29 mouse cellular contexts compared by ENCODE assay signal in genomic region chr7:19234652-19235051, GRCm38 (mm10). TPM values are rescaled to one million over a fixed set of nuclear protein-coding genes. Genes with fewer than 3 reads are reported as not detected.
DNase-seq lines count a peak whose midpoint lies in the region; ATAC-seq and TF ChIP-seq lines count a peak whose summit lies in the region.
"Had no signal": no experiment of that assay in that cellular context is flagged by ENCODE, and none has a peak within 500 bp of the region (broad histone marks: within the 10 kb centered on the region; RNA-seq: fewer than 3 reads in every experiment).

No protein-coding gene starts in this region.

- TF ChIP-seq CTCF in heart, postnatal 0 days (IDR thresholded peaks at IDR 0.05; ENCODE audit: low read depth), result no peak
- TF ChIP-seq CTCF in C2C12 (IDR thresholded peaks at IDR 0.05; ENCODE audit: control insufficient read depth, insufficient read depth, insufficient read length) (no peak), MEL (IDR thresholded peaks at IDR 0.05 in 2 of 3, conservative IDR thresholded peaks at IDR 0.05 in 1 of 3; ENCODE audit: control insufficient read depth in 1 of 3, insufficient read depth in 1 of 3, low read depth in 2 of 3, low read length in 3 of 3, poor library complexity in 1 of 3, severe bottlenecking in 1 of 3) (no peak)

- no peak overlapping the region for H3K9ac ChIP-seq in heart, postnatal 0 days (replicated peaks; ENCODE audit: low read depth, low read length)
- H3K9ac ChIP-seq in MEL (ENCODE audit: control insufficient read depth, low read depth, low read length, poor library complexity, severe bottlenecking), result no peak overlapping the region
- no peak overlapping the region for H3K9ac ChIP-seq in liver, embryonic 15.5 days
- H3K9ac ChIP-seq: limb, embryonic 13.5 days; neural tube, embryonic 12.5 days had no signal

- H3K79me3 ChIP-seq in C2C12 (ENCODE audit: low read depth), result peaks cover 45% of the 10 kb centered on the region

- H3ac ChIP-seq in C2C12 (ENCODE audit: control insufficient read depth, insufficient read length, low read depth), result no peak overlapping the region

- no peak overlapping the region for H3K4me3 ChIP-seq in heart, postnatal 0 days (ENCODE audit: low read depth, low read length)
- H3K4me3 ChIP-seq in heart, embryonic 10.5 days, result no peak overlapping the region
- H3K4me3 ChIP-seq in C2C12 (ENCODE audit: insufficient read depth, poor library complexity, severe bottlenecking) (no peak overlapping the region), MEL (ENCODE audit: control insufficient read depth in 1 of 2, insufficient read depth in 1 of 2, low read depth in 2 of 2, low read length in 2 of 2) (no peak overlapping the region)
- H3K4me3 ChIP-seq in liver, embryonic 15.5 days (replicated peaks), result no peak overlapping the region
- H3K4me3 ChIP-seq: forebrain, embryonic 10.5 days; limb, embryonic 13.5 days; neural tube, embryonic 12.5 days had no signal

- no peak for TF ChIP-seq RAD21 in MEL (IDR thresholded peaks at IDR 0.05; ENCODE audit: low read depth, low read length)

- DNase-seq in heart, postnatal 0 days (ENCODE audit: low spot score), result no peak
- no peak for DNase-seq in heart, embryonic 10.5 days (ENCODE audit: low spot score)
- no peak for DNase-seq in MEL (ENCODE audit: low read depth, low spot score)
- no peak for DNase-seq in urinary bladder, postnatal 4 days (ENCODE audit: low spot score in 2 of 2)
- DNase-seq in cerebellum, adult 9-11 months, result no peak
- DNase-seq: adrenal gland, postnatal 25 days; cerebellum, adult 11 months; cerebellum, postnatal 10 days; gastrocnemius, postnatal 25 days; kidney, adult 18-20 months; kidney, postnatal 4 days; lung, adult 2 months; lung, postnatal 14 days; midbrain, embryonic 14.5 days; right cerebral cortex, postnatal 25 days; thymus, postnatal 14 days had no signal

- H3K27me3 ChIP-seq in heart, postnatal 0 days (ENCODE audit: control insufficient read depth, insufficient read depth, low read length), result no peaks in the 10 kb centered on the region
- no peaks in the 10 kb centered on the region for H3K27me3 ChIP-seq in heart, embryonic 10.5 days (ENCODE audit: insufficient read depth, poor library complexity, severe bottlenecking)
- H3K27me3 ChIP-seq in C2C12 (ENCODE audit: control insufficient read depth, insufficient read depth, insufficient read length), result no peaks in the 10 kb centered on the region
- no peaks in the 10 kb centered on the region for H3K27me3 ChIP-seq in MEL (ENCODE audit: control insufficient read depth in 1 of 2, insufficient read depth in 2 of 2, low read length in 2 of 2)
- no peaks in the 10 kb centered on the region for H3K27me3 ChIP-seq in liver, embryonic 15.5 days
- H3K27me3 ChIP-seq: limb, embryonic 13.5 days; neural tube, embryonic 12.5 days had no signal

- H3K36me3 ChIP-seq in heart, postnatal 0 days (replicated peaks; ENCODE audit: control insufficient read depth, insufficient read depth, low read length), result no peaks in the 10 kb centered on the region
- peaks cover 30% of the 10 kb centered on the region for H3K36me3 ChIP-seq in heart, embryonic 10.5 days
- no peaks in the 10 kb centered on the region for H3K36me3 ChIP-seq in C2C12 (ENCODE audit: control insufficient read depth, insufficient read depth)
- peaks cover 0 to 5% of the 10 kb centered on the region in 2 experiments; a peak in 3 of 4 replicates for H3K36me3 ChIP-seq in MEL (ENCODE audit: control insufficient read depth in 1 of 2, insufficient read depth in 2 of 2, low read length in 2 of 2)
- peaks cover 15% of the 10 kb centered on the region for H3K36me3 ChIP-seq in liver, embryonic 15.5 days (replicated peaks)

- H3K4me2 ChIP-seq in heart, postnatal 0 days (ENCODE audit: low read depth, low read length), result no peak overlapping the region
- no peak overlapping the region for H3K4me2 ChIP-seq in liver, embryonic 15.5 days
- H3K4me2 ChIP-seq: limb, embryonic 13.5 days; neural tube, embryonic 12.5 days had no signal

- H3K79me2 ChIP-seq in C2C12 (ENCODE audit: control insufficient read depth, insufficient read depth), result peaks cover 86% of the 10 kb centered on the region
- peaks cover 43% of the 10 kb centered on the region for H3K79me2 ChIP-seq in MEL (ENCODE audit: control insufficient read depth, insufficient read depth, low read length, poor library complexity)

- 70% methylated on average over 5 of the region's 5 CpGs for WGBS in heart, postnatal 0 days
- WGBS in heart, embryonic 10.5 days, result 81% methylated on average over 5 of the region's 5 CpGs
- WGBS in liver, embryonic 15.5 days (ENCODE audit: insufficient replicate concordance), result 59% methylated on average over 5 of the region's 5 CpGs

- no peak for TF ChIP-seq POLR2A in MEL (IDR thresholded peaks at IDR 0.05; ENCODE audit: control insufficient read depth in 1 of 2, insufficient read depth in 1 of 2, low read depth in 1 of 2, low read length in 2 of 2, poor library complexity in 1 of 2)

- peaks cover 38% of the 10 kb centered on the region for H3K4me1 ChIP-seq in heart, postnatal 0 days (ENCODE audit: control insufficient read depth, insufficient read depth)
- H3K4me1 ChIP-seq in heart, embryonic 10.5 days, result peaks cover 49% of the 10 kb centered on the region
- H3K4me1 ChIP-seq in MEL (ENCODE audit: control insufficient read depth in 1 of 2, insufficient read depth in 2 of 2, low read length in 2 of 2), result peaks cover 1 to 12% of the 10 kb centered on the region in 2 experiments
- H3K4me1 ChIP-seq in liver, embryonic 15.5 days (replicated peaks), result peaks cover 83% of the 10 kb centered on the region

- H3K9me3 ChIP-seq in heart, postnatal 0 days (replicated peaks; ENCODE audit: control insufficient read depth, low read length), result no peaks in the 10 kb centered on the region
- no peaks in the 10 kb centered on the region for H3K9me3 ChIP-seq in heart, embryonic 10.5 days
- H3K9me3 ChIP-seq in MEL (replicated peaks; ENCODE audit: insufficient read depth, low read length), result no peaks in the 10 kb centered on the region
- no peaks in the 10 kb centered on the region for H3K9me3 ChIP-seq in liver, embryonic 15.5 days (replicated peaks)
- H3K9me3 ChIP-seq: forebrain, embryonic 10.5 days; limb, embryonic 13.5 days; neural tube, embryonic 12.5 days had no signal

- peak overlapping the region; percentile 81; the same call in 1 of the 2 replicates for H3K27ac ChIP-seq in heart, postnatal 0 days (ENCODE audit: low read depth)
- no peak overlapping the region for H3K27ac ChIP-seq in heart, embryonic 10.5 days
- H3K27ac ChIP-seq in MEL (ENCODE audit: control insufficient read depth, low read depth, low read length), result no peak overlapping the region
- peak overlapping the region; percentile 11; the same call in 1 of the 2 replicates for H3K27ac ChIP-seq in liver, embryonic 15.5 days (replicated peaks)
- H3K27ac ChIP-seq: forebrain, embryonic 10.5 days; limb, embryonic 13.5 days; neural tube, embryonic 12.5 days had no signal

- no peak for ATAC-seq in heart, postnatal 0 days (ENCODE audit: insufficient read depth, low read depth)
- ATAC-seq in liver, embryonic 15.5 days (ENCODE audit: insufficient read depth), result no peak
- ATAC-seq: forebrain, embryonic 16.5 days; hindbrain, embryonic 16.5 days had no signal

- TF ChIP-seq EP300 in heart, postnatal 0 days (IDR thresholded peaks at IDR 0.05; ENCODE audit: low read depth), result no peak
- TF ChIP-seq EP300 in MEL (IDR thresholded peaks at IDR 0.05; ENCODE audit: low read depth in 1 of 2, low read length in 2 of 2), result no peak

RNA-seq across cellular contexts. Expression of gene Opa3, which starts 6.5 kb away (rescaled TPM):
- total RNA-seq in heart, postnatal 0 days (2014; rRNA removed; ENCODE audit: low replicate concordance), result 52.9 and 56.4 TPM in 2 replicates
- 37.6 and 40.5 TPM in 2 replicates for polyA plus RNA-seq in heart, postnatal 0 days (2015; fragmentation: Nextera tagmentation; extraction: Ambion mirVana)
- polyA plus RNA-seq in heart, embryonic 10.5 days (2016; fragmentation: Nextera tagmentation; extraction: Ambion mirVana), result 46.8 and 47.9 TPM in 2 replicates
- polyA plus RNA-seq in C2C12 (2012; fragmentation: generic; extraction: Trizol) (27.5 TPM), MEL (2012; ENCODE audit: insufficient read depth in 1 of 2, insufficient read length in 2 of 2, low read depth in 1 of 2, low replicate concordance in 2 of 2, missing spikeins in 1 of 2) (10 to 100 TPM; 37.2 to 85.4 TPM)
- total RNA-seq in MEL (2012; rRNA removed), result 16.3 and 18.5 TPM in 2 replicates
- polyA plus RNA-seq in liver, embryonic 15.5 days (2015; fragmentation: Nextera tagmentation; extraction: Ambion mirVana), result 15.3 and 16.0 TPM in 2 replicates

RNA-seq across cellular contexts. Expression of gene Gpr4, which starts 22.3 kb away (rescaled TPM):
- total RNA-seq in heart, postnatal 0 days (2014; rRNA removed; ENCODE audit: low replicate concordance), result 3.5 and 10.6 TPM in 2 replicates
- 3.6 TPM in 2 replicates for polyA plus RNA-seq in heart, postnatal 0 days (2015; fragmentation: Nextera tagmentation; extraction: Ambion mirVana)
- polyA plus RNA-seq in heart, embryonic 10.5 days (2016; fragmentation: Nextera tagmentation; extraction: Ambion mirVana), result 1.0 and 1.8 TPM in 2 replicates
- 0.05 TPM for polyA plus RNA-seq in C2C12 (2012; fragmentation: generic; extraction: Trizol)
- 0.07 and 0.19 TPM in 2 replicates for total RNA-seq in MEL (2012; rRNA removed)
- under 1 TPM in 1 of 2 experiments, not detected in 1; 0.15 TPM for polyA plus RNA-seq in MEL (2012; ENCODE audit: insufficient read depth in 1 of 2, insufficient read length in 2 of 2, low read depth in 1 of 2, low replicate concordance in 2 of 2, missing spikeins in 1 of 2)
- 0.50 TPM in 2 replicates for polyA plus RNA-seq in liver, embryonic 15.5 days (2015; fragmentation: Nextera tagmentation; extraction: Ambion mirVana)

RNA-seq across cellular contexts. Expression of gene Vasp, which starts 37.0 kb away (rescaled TPM):
- total RNA-seq in heart, postnatal 0 days (2014; rRNA removed; ENCODE audit: low replicate concordance), result 115 and 127 TPM in 2 replicates
- 67.7 and 72.2 TPM in 2 replicates for polyA plus RNA-seq in heart, postnatal 0 days (2015; fragmentation: Nextera tagmentation; extraction: Ambion mirVana)
- 99.0 and 112 TPM in 2 replicates for polyA plus RNA-seq in heart, embryonic 10.5 days (2016; fragmentation: Nextera tagmentation; extraction: Ambion mirVana)
- polyA plus RNA-seq in C2C12 (2012; fragmentation: generic; extraction: Trizol) (145 TPM), MEL (2012; ENCODE audit: insufficient read depth in 1 of 2, insufficient read length in 2 of 2, low read depth in 1 of 2, low replicate concordance in 2 of 2, missing spikeins in 1 of 2) (100 to 1,000 TPM in 1 of 2 experiments, not detected in 1; 185 TPM)
- 121 and 130 TPM in 2 replicates for total RNA-seq in MEL (2012; rRNA removed)
- polyA plus RNA-seq in liver, embryonic 15.5 days (2015; fragmentation: Nextera tagmentation; extraction: Ambion mirVana), result 41.2 and 42.4 TPM in 2 replicates

RNA-seq across cellular contexts. Expression of gene Ppm1n, which starts 45.2 kb away (rescaled TPM):
- total RNA-seq in heart, postnatal 0 days (2014; rRNA removed; ENCODE audit: low replicate concordance), result not detected in 2 replicates
- polyA plus RNA-seq in heart, postnatal 0 days (2015; fragmentation: Nextera tagmentation; extraction: Ambion mirVana), result 0.47 and 0.56 TPM in 2 replicates
- polyA plus RNA-seq in heart, embryonic 10.5 days (2016; fragmentation: Nextera tagmentation; extraction: Ambion mirVana), result 0.13 TPM in 1 of 2 replicates, not detected in the other
- polyA plus RNA-seq in C2C12 (2012; fragmentation: generic; extraction: Trizol) (0.05 TPM), MEL (2012; ENCODE audit: insufficient read depth in 1 of 2, insufficient read length in 2 of 2, low read depth in 1 of 2, low replicate concordance in 2 of 2, missing spikeins in 1 of 2) (not detected)
- not detected in 2 replicates for total RNA-seq in MEL (2012; rRNA removed)
- polyA plus RNA-seq in liver, embryonic 15.5 days (2015; fragmentation: Nextera tagmentation; extraction: Ambion mirVana), result 0.05 TPM in 1 of 2 replicates, not detected in the other
- total RNA-seq: adrenal gland, postnatal 25 days; gastrocnemius, postnatal 25 days; heart, adult 8-10 months; hematopoietic stem cell, adult 5-6 weeks; megakaryocyte progenitor cell, adult 5-6 weeks had no signal
- polyA plus RNA-seq: embryonic facial prominence, embryonic 11.5 days; kidney, embryonic 16.5 days; limb, embryonic 13.5 days; neural tube, embryonic 12.5 days; stomach, embryonic 14.5 days had no signal

RNA-seq across cellular contexts. Expression of gene Rtn2, which starts 47.8 kb away (rescaled TPM):
- total RNA-seq in heart, postnatal 0 days (2014; rRNA removed; ENCODE audit: low replicate concordance), result 80.7 and 108 TPM in 2 replicates
- polyA plus RNA-seq in heart, postnatal 0 days (2015; fragmentation: Nextera tagmentation; extraction: Ambion mirVana), result 51.7 and 53.6 TPM in 2 replicates
- polyA plus RNA-seq in heart, embryonic 10.5 days (2016; fragmentation: Nextera tagmentation; extraction: Ambion mirVana), result 22.4 and 26.0 TPM in 2 replicates
- polyA plus RNA-seq in C2C12 (2012; fragmentation: generic; extraction: Trizol) (107 TPM), MEL (2012; ENCODE audit: insufficient read depth in 1 of 2, insufficient read length in 2 of 2, low read depth in 1 of 2, low replicate concordance in 2 of 2, missing spikeins in 1 of 2) (1 to 10 TPM in 1 of 2 experiments, not detected in 1; 1.4 TPM)
- total RNA-seq in MEL (2012; rRNA removed), result 0.27 and 0.52 TPM in 2 replicates
- 3.9 and 5.2 TPM in 2 replicates for polyA plus RNA-seq in liver, embryonic 15.5 days (2015; fragmentation: Nextera tagmentation; extraction: Ambion mirVana)
- total RNA-seq: hematopoietic stem cell, adult 5-6 weeks; megakaryocyte progenitor cell, adult 5-6 weeks had no signal

Comparison
In these comparisons a context has a peak if more than half of its experiments do, and no peak if none do; other contexts are left out.
1. H3K27ac ChIP-seq: peak in heart, postnatal 0 days (single experiment) and liver, embryonic 15.5 days (single experiment); none in heart, embryonic 10.5 days (single experiment) and MEL (single experiment).